Comparison of ENCODE assay signal across 8 mouse cellular contexts in genomic region chr13:105293781-105294667, GRCm38 (mm10). TPM values are rescaled to one million over a fixed set of nuclear protein-coding genes. Genes with fewer than 3 reads are reported as not detected.
DNase-seq lines count a peak whose midpoint lies in the region; ATAC-seq and TF ChIP-seq lines count a peak whose summit lies in the region.

No protein-coding gene starts in this region.

- no peak for TF ChIP-seq CTCF in Patski (IDR thresholded peaks at IDR 0.05)

- in situ Hi-C loops in Patski (cut with MboI; ENCODE audit: low pct_unique_long_range_greater_than_20kb): no loop called here

- no peak for DNase-seq in Patski (ENCODE audit: low read depth, low spot score)
- peak; percentile 52 for DNase-seq in cerebellum, adult 11-12 months
- peak; percentile 51 to 58 for DNase-seq in layer of hippocampus, postnatal 14 days (ENCODE audit: low spot score in 2 of 2)
- DNase-seq in ovary, postnatal 14 days (ENCODE audit: low spot score): peak; percentile 43
- peak; percentile 33 to 45 for DNase-seq in urinary bladder, postnatal 36 days (ENCODE audit: low spot score in 2 of 2)

- peak overlapping the region; percentile 67 for H3K4me2 ChIP-seq in forebrain, embryonic 15.5 days (replicated peaks)
- H3K4me2 ChIP-seq in hindbrain, embryonic 12.5 days (replicated peaks): peak overlapping the region; percentile 73
- H3K4me2 ChIP-seq in lung, embryonic 16.5 days (ENCODE audit: low read depth, low read length): peak overlapping the region; percentile 64

- H3K36me3 ChIP-seq in forebrain, embryonic 15.5 days: no peaks in the 10 kb centered on the region
- H3K36me3 ChIP-seq in hindbrain, embryonic 12.5 days: no peaks in the 10 kb centered on the region
- no peaks in the 10 kb centered on the region for H3K36me3 ChIP-seq in lung, embryonic 16.5 days (ENCODE audit: control insufficient read depth, insufficient read depth, low read length)

- peak overlapping the region; percentile 77 for H3K27ac ChIP-seq in forebrain, embryonic 15.5 days (replicated peaks)
- peak overlapping the region; percentile 68 for H3K27ac ChIP-seq in hindbrain, embryonic 12.5 days
- no peak overlapping the region; the same call in 1 of the 2 replicates for H3K27ac ChIP-seq in lung, embryonic 16.5 days (ENCODE audit: low read length)

- peak overlapping the region; percentile 81 for H3K9ac ChIP-seq in forebrain, embryonic 15.5 days (replicated peaks)
- H3K9ac ChIP-seq in hindbrain, embryonic 12.5 days: peak overlapping the region; percentile 93
- H3K9ac ChIP-seq in lung, embryonic 16.5 days (ENCODE audit: low read length): peak overlapping the region; percentile 71

- CTCF ChIA-PET in Patski (lab: Charles Lee): interaction anchor here (0.9 kb wide), 1 partner anchor 12 kb away, joined by 3 read pairs; no protein-coding TSS in a partner anchor

- H3K4me1 ChIP-seq in forebrain, embryonic 15.5 days: peaks cover 27% of the 10 kb centered on the region
- peaks cover 18% of the 10 kb centered on the region for H3K4me1 ChIP-seq in hindbrain, embryonic 12.5 days
- H3K4me1 ChIP-seq in lung, embryonic 16.5 days (replicated peaks; ENCODE audit: control insufficient read depth, insufficient read depth, low read length): peaks cover 13% of the 10 kb centered on the region

- no peaks in the 10 kb centered on the region for H3K9me3 ChIP-seq in forebrain, embryonic 15.5 days
- no peaks in the 10 kb centered on the region for H3K9me3 ChIP-seq in hindbrain, embryonic 12.5 days (replicated peaks)
- H3K9me3 ChIP-seq in lung, embryonic 16.5 days (ENCODE audit: control insufficient read depth, low read length): no peaks in the 10 kb centered on the region

- under 1% methylated on average over 84 of the region's 91 CpGs for WGBS in forebrain, embryonic 15.5 days
- WGBS in hindbrain, embryonic 12.5 days: under 1% methylated on average over 75 of the region's 91 CpGs
- under 1% methylated on average over 76 of the region's 91 CpGs for WGBS in lung, embryonic 16.5 days

- H3K27me3 ChIP-seq in Patski: no peaks in the 10 kb centered on the region
- no peaks in the 10 kb centered on the region for H3K27me3 ChIP-seq in forebrain, embryonic 15.5 days
- no peaks in the 10 kb centered on the region for H3K27me3 ChIP-seq in hindbrain, embryonic 12.5 days
- no peaks in the 10 kb centered on the region; the same call in 1 of the 2 replicates for H3K27me3 ChIP-seq in lung, embryonic 16.5 days (ENCODE audit: control insufficient read depth, insufficient read depth, low read depth, low read length)

- H3K4me3 ChIP-seq in forebrain, embryonic 15.5 days: peak overlapping the region; percentile 65
- H3K4me3 ChIP-seq in hindbrain, embryonic 12.5 days: peak overlapping the region; percentile 86
- peak overlapping the region; percentile 82 for H3K4me3 ChIP-seq in lung, embryonic 16.5 days (ENCODE audit: low read length)

- ATAC-seq in Patski: peak; percentile 76
- peak; percentile 90 for ATAC-seq in forebrain, embryonic 15.5 days (replicated peaks)
- ATAC-seq in hindbrain, embryonic 12.5 days (ENCODE audit: low FRiP score): peak; percentile 92
- peak; percentile 84 for ATAC-seq in lung, embryonic 16.5 days (ENCODE audit: low read depth)

- POLR2A ChIA-PET in Patski (lab: Charles Lee): no interaction called here

RNA-seq across cellular contexts. Expression of gene Rnf180, which starts 0.6 kb away (rescaled TPM):
- 1.3 TPM for polyA plus RNA-seq in Patski (2021)
- polyA plus RNA-seq in forebrain, embryonic 15.5 days (2015; fragmentation: Nextera tagmentation; extraction: Ambion mirVana): 42.8 and 43.7 TPM in 2 replicates
- polyA plus RNA-seq in hindbrain, embryonic 12.5 days (2016; fragmentation: Nextera tagmentation; extraction: Ambion mirVana): 16.4 and 18.2 TPM in 2 replicates
- 10 to 100 TPM; 20.3 to 21.0 TPM for total RNA-seq in layer of hippocampus, postnatal 14 days (2021)
- 3.3 and 3.7 TPM in 2 replicates for polyA plus RNA-seq in lung, embryonic 16.5 days (2015; fragmentation: Nextera tagmentation; extraction: Ambion mirVana)
